Mouse (Mus musculus) left cerebral cortex, adult 8-10 months (tissue): ENCODE data around the gene Ift88. TPM values are rescaled to one million over a fixed set of nuclear protein-coding genes. Genes with fewer than 3 reads are reported as not detected.

Experiments
- DNase-seq, 2 experiments: peaks; one replicate each; pipeline ENCODE4 v3.0.0; 2022; ENCODE audit warnings: low spot score in 2 of 2
- total RNA-seq, 4 experiments: library from RNA; stranded (reverse); gene quantifications; 2 replicates each; pipeline ENCODE4 v1.2.4; 2022

Ift88 gene
- total RNA-seq = 10 to 100 TPM; 15.3 to 20.8 (median 17.9) TPM

DNA sequence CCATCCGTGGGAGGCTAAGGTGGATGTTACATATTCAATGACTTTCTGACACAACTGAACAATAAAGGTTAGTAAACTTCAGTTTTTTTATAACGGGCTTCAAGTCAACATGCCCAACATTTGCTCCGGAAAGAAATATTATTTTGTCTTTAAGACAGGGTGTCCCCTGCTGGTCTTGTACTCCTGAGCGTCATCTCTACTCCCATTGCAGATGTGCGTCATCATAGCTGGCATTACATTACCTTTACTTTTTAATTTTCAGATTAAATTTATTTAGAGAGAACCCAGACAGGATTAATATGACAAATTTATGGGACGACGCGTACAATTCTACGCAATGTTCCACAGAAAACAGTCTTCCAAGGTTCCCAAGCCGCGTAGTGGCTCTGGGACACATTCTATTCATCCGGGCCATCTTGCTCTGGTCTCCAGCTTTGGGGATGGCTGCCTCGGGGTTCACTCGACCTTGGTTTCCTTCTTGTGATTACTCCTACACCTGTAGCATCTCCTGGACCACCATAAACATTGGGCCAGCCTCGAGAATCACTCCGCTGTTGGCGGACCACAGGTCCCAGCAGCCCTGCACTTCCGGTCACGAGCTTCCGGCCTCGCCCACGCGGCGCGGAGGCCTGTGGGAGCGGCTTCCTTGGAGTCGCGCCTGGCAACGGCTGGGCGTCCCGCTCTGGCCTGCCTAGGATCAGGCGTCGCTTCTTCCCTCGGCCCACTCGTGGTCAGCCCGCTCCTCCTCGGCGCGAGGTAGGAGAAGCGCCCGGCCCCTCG, at the start of gene Ift88:
TSS of gene Ift88 (plus strand) at position 631 of the 780 bp plus-strand sequence.
- DNase-seq = peak; percentile 89 to 93

- DNase-seq = no peak
Observed at GRCm38 (mm10) chr14:57375205-57375604, 48.7 kb upstream of the Ift88 start.

GRCm38 (mm10) chr14:57376016-57376415, 47.8 kb upstream of the Ift88 start:
- no peak for DNase-seq

- DNase-seq = no peak
Observed at GRCm38 (mm10) chr14:57376956-57377355, 46.9 kb upstream of the Ift88 start.

- no peak for DNase-seq
Observed at GRCm38 (mm10) chr14:57377531-57377930, 46.3 kb upstream of the Ift88 start.

- DNase-seq = no peak
Observed at GRCm38 (mm10) chr14:57385667-57386066, 38.2 kb upstream of the Ift88 start.

DNA sequence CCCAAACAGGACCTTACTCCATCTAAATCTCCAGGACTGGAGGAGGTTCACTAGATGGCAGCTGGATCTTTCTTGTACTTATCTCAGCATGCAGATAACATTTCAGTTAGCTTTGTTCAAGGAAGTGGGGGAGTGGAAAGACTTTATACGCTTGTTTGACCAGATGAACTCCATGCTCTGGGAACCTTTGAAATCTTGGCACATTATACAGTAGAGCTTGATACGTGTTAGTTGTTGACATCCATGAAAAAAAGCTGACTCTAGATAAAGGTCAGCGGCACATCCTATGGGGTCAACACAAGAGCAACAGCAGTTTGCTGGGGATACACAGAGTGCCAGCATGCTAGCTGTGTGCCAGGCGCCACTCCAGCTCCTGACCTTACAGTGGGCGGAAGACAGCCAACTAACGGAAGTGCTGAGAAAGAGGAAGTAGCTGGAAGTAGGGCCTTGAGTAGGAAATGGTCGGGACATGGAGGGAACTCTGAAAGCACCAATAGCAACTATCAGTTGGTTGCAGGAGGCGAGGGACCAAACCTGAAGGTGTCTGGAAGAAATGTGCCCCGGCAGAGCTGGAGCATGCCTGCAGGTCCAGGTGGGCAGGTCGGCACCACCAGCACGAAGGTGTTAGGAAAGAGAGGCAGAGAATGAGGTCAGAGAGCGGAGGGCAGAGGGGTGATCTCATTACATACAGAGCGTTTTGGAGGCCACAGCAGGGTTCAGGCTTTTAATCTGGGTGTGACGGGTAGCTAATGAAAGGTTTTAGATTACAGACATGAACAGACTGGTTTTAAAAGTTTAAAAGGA, 36.9 kb upstream of the Ift88 start:
- DNase-seq = no peak

DNA sequence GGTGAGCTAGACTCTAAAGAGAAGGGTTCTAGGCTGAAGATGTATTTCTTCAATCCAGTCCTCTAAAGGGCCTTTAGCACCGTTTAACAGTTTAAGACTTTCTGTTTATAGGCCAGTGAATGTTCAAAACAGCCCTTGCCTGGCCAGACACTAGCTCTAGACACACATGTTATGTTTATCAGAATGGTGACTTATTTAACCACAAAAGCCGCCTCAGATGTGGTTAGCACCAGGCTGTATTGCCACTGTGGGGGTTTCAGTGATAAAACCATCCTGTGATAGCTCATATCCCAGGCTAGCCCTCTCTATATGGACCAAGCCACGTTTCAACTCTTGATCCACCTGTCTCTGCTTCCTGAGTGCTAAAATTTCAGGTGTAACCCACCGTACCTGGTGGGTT, 32.2 kb upstream of the Ift88 start:
- DNase-seq = no peak

- DNase-seq = no peak
Observed at GRCm38 (mm10) chr14:57392278-57392677, 31.6 kb upstream of the Ift88 start.

- DNase-seq = no peak
Observed at GRCm38 (mm10) chr14:57395470-57395869, 28.4 kb upstream of the Ift88 start.

GRCm38 (mm10) chr14:57397221-57397620, 26.6 kb upstream of the Ift88 start:
- DNase-seq = no peak

- DNase-seq = peak; percentile 85 to 93
Observed at GRCm38 (mm10) chr14:57398065-57398757, 25.7 kb upstream of the Ift88 start, which contains the start of gene Cryl1. Gene Cryl1, minus strand, starts transcription at chr14:57398529.

DNA sequence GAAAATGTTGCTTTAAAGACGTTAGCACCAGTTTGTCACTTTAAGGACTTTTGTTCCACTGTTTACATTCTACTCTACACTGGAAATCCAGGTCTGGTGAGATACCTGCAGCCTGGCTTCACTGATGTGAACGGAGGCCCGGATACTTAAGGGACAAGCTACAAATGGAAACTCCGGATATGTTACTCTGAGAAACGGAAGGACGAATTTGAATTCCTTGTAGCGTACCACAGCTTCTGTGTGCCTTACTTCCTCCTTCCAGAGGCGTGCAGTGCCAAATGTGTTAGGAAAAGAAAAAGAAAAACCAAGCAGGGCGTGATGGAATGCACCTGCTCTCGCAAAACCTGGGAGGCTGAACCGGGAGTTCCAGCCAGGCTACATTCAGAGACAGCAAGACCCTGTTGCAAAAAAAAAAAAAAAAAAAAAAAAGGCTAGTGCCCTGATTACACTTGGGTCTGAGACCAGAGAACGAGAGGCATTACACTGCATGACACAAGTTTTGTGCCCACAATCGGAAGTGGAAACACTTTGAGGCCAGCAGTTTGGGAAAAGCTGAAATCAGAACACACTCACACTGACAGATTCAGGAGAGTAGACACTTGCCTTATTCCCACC, 24.9 kb upstream of the Ift88 start:
- DNase-seq = no peak

DNA sequence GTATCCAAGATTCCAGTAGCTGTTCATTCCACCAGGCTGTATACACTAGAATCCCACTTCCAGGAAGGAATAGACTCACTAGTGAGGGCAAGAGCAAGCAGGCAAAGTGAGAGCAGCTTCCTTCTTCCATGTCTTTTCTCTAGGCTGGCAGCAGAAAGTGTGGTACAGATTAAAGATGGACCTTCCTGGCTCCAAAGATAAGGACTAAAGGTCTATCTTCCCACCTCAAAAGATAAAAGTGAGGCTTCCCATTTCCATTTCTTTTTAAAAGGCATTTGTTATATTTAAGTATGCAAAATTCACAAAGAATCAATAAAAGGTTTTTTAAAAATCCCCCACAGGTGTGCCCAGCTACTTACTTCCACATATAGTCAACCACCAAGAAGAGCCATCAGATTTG, 21.0 kb upstream of the Ift88 start:
- no peak for DNase-seq

DNA sequence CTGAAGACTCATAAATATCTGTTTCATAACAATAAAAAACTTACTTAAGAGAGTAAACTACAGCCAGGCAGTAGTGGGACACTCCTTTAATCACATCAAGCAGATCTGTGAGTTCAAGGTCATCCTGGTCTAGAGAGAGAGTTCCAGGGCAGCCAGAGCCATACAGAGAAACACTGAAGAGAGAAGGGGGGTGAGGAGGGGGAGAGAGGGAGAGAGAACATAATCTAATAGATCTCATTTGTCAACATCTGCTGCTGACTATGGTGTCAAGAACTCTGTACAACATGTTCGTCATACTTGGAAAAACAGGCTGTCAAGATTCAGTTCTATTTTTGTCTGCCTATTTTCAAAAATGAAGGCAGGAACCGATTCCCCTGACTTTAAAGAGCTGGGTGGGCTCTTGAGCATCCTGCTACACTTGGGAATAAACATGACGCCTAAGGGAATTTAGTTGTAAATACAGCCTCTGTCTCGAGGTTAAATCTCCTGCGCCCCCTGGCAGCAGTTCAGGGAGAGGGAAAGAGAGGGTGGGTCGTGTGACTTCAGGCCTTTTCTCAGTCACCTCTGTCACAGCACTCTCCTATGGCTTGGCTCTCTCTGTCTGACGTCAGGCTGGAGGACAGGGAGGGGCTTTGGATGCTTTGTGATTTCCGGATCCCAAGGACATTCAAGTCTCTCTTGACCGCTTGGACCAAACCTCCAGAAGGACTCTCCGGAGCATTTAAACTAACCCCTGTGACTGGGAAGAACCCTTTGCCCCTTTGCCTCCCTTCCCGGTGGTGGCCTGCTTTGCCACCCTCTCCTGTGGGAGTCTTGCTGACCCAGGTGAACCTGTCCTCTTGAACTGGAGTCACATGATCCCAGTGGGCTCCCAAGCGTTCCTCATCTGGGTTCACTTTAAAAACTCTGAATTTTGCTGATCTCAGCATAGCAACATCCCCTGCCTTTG, 16.5 kb upstream of the Ift88 start:
- no peak for DNase-seq

- DNase-seq = no peak
Observed at GRCm38 (mm10) chr14:57408100-57408499, 15.8 kb upstream of the Ift88 start.

DNA sequence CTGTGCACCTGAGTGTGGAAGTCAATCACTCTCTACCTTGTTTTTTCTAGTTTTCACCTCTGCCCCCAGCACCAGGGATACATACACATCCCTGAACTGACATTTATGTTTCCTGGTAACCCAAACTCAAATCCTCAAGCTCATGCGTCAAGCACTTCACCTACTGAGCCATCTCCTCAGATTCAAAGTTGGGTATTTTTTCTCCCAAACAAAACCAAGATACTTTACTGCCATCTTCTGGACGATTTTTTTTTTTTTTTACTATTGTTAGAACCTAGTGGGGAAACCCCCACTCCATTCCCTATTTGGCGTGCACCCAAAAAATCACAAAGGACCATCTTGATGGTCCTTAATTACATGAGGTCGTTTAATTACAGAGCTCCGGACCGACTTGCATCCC, 14.8 kb upstream of the Ift88 start:
- DNase-seq = no peak

DNA sequence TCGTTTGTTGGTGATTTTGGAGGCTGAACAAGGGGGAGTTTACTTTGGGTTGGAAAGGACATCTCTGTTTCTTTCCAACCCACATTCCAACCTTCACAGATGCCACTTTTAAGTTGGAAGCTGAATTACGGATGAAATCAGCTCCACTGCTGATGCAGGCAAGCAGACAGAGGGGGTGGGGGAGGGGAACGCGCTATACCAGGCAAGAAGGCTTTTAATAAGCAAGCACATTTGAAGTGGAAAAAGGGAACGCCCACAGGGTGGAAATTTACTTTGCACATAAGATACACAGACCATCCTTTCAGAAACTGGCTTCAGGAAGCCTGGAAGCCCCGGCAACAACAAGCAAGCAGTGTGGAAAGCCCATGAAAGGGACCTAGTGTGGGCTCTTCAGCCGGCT, 11.7 kb upstream of the Ift88 start:
- DNase-seq = no peak

GRCm38 (mm10) chr14:57417187-57417586, 6.7 kb upstream of the Ift88 start:
- no peak for DNase-seq

DNA sequence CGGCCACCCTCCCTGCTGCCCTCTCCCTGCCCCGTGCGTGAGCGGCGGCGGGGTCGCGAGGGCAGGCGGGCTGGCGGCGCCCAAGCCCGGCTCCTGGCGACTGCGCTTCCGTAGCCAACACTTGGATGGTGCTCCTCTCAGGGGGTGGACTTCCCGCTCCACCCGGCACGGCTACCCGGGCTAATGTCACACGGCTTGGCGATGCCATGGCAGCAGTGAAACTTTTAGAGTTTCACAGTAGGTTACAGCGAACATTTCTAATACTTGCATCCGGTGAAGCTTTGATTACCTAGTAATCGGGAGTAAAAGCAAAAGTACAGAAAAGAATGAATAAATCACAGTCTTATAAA, 325 bp downstream of the Ift88 start:
- no peak for DNase-seq

DNA sequence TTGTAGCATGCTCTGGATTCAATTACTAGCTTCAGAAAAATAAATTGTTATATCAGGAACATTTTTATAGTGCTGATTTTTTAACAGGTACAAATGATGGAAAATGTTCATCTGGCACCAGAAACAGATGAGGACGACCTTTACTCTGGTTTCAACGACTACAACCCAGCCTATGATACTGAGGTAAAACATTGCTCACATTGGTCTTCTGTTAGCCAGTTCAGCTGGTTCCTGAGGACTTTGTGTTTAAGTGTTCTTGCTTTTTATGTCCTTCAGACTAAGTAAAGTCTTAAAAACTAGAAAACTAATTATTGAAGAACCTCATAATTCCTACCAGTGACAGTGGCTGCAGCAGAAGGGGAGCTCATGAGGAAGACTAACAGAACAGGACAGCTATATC, 6.6 kb downstream of the Ift88 start:
- DNase-seq = no peak
